Mouse (Mus musculus): Measurements from ENCODE around the gene Dpf3. TPM values are rescaled to one million over a fixed set of nuclear protein-coding genes. Genes with fewer than 3 reads are reported as not detected.

Gene Dpf3
- polyA plus RNA-seq, 1 experiment from 2014 or later = 7.8 TPM

GRCm38 (mm10) chr12:83232916-83233315 lies 254.6 kb downstream of the Dpf3 start:
- 54% methylated on average over 5 of the region's 5 CpGs for WGBS
- ATAC-seq (replicated peaks; ENCODE audit: low FRiP score, low read depth) (no peak), DNase-seq (ENCODE audit: low spot score) (no peak)
- Histone ChIP-seq H3K4me2 (ENCODE audit: low read length) (no peak overlapping the region), H3K4me3 (replicated peaks; ENCODE audit: low read depth, low read length) (no peak overlapping the region), H3K4me1 (replicated peaks; ENCODE audit: insufficient read depth, low read length) (no peaks in the 10 kb centered on the region), H3K9me3 (replicated peaks; ENCODE audit: low read length) (no peaks in the 10 kb centered on the region), H3K27me3 (ENCODE audit: insufficient read depth, low read length) (no peaks in the 10 kb centered on the region), H3K9ac (ENCODE audit: low read depth, low read length) (no peak overlapping the region), H3K27ac (no peak overlapping the region), H3K36me3 (ENCODE audit: insufficient read depth, low read length) (no peaks in the 10 kb centered on the region)
- TF ChIP-seq CTCF (IDR thresholded peaks at IDR 0.05; ENCODE audit: low read depth) = no peak

DNA sequence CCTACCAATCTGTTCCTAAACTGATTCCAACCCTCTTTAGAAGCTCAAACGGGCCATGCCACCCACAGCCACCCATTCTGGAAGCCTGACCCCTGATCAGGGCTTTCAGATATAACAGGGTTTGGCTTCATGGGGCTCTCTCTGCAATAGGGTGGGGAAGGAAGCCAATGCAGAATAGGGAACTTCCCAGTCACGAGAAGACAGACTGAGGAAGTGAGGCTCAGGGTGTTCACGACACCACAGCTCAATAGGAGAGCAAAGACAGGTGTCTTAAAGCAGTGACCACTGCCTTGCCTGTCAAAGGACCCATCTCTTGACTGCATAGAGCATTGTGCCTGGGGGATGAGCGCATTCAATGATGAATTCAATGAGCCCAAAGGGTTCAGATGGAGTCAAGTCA lies 256.3 kb downstream of the Dpf3 start:
- H3K9me3 ChIP-seq (replicated peaks; ENCODE audit: low read length) = no peaks in the 10 kb centered on the region
- no peaks in the 10 kb centered on the region for H3K4me1 ChIP-seq (replicated peaks; ENCODE audit: insufficient read depth, low read length)
- DNase-seq (ENCODE audit: low spot score) (no peak), ATAC-seq (replicated peaks; ENCODE audit: low FRiP score, low read depth) (no peak)
- no peaks in the 10 kb centered on the region for H3K36me3 ChIP-seq (ENCODE audit: insufficient read depth, low read length)
- WGBS = 82% methylated on average over 4 of the region's 4 CpGs
- no peak for TF ChIP-seq CTCF (IDR thresholded peaks at IDR 0.05; ENCODE audit: low read depth)
- H3K4me2 ChIP-seq (ENCODE audit: low read length) = no peak overlapping the region
- H3K4me3 ChIP-seq (replicated peaks; ENCODE audit: low read depth, low read length) = no peak overlapping the region
- H3K27ac ChIP-seq = no peak overlapping the region
- no peaks in the 10 kb centered on the region for H3K27me3 ChIP-seq (ENCODE audit: insufficient read depth, low read length)
- H3K9ac ChIP-seq (ENCODE audit: low read depth, low read length) = no peak overlapping the region

- Histone ChIP-seq H3K27ac (no peak overlapping the region), H3K4me2 (ENCODE audit: low read length) (no peak overlapping the region), H3K4me1 (replicated peaks; ENCODE audit: insufficient read depth, low read length) (no peaks in the 10 kb centered on the region), H3K9ac (ENCODE audit: low read depth, low read length) (no peak overlapping the region), H3K27me3 (ENCODE audit: insufficient read depth, low read length) (no peaks in the 10 kb centered on the region), H3K36me3 (ENCODE audit: insufficient read depth, low read length) (no peaks in the 10 kb centered on the region), H3K4me3 (replicated peaks; ENCODE audit: low read depth, low read length) (no peak overlapping the region), H3K9me3 (replicated peaks; ENCODE audit: low read length) (no peaks in the 10 kb centered on the region)
- DNase-seq (ENCODE audit: low spot score) (no peak), ATAC-seq (replicated peaks; ENCODE audit: low FRiP score, low read depth) (no peak)
- WGBS = 79% methylated on average over 6 of the region's 6 CpGs
- TF ChIP-seq CTCF (IDR thresholded peaks at IDR 0.05; ENCODE audit: low read depth) = no peak
Measured at GRCm38 (mm10) chr12:83229683-83230082, 257.8 kb downstream of the Dpf3 start.

GRCm38 (mm10) chr12:83227014-83227413 lies 260.5 kb downstream of the Dpf3 start:
- WGBS = 72% methylated on average over 4 of the region's 4 CpGs

DNA sequence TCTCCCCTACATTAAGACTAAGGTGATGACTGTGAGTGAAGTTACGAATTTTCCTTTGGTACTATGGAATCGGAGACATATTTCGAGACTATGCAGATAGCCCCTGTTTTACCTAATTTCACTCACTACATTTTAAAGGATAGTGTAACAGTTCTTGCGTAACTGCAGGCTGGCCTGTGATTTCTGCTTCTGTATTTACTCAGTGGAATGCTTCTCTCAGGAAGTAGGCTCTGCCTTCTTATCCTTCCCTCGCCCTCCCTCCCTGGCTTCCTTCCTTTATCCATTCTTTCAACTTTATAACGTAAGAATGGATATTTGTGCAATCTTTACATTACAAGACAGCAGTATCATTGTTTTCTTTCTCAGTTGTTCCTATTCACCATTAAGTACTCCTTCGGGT lies 266.6 kb downstream of the Dpf3 start:
- WGBS = 74% methylated on average over 7 of the region's 7 CpGs
- ATAC-seq (replicated peaks; ENCODE audit: low FRiP score, low read depth) = no peak

More at GRCm38 (mm10) chr12:83227014-83227413, 260.5 kb downstream of the Dpf3 start:
- Histone ChIP-seq H3K9me3 (replicated peaks; ENCODE audit: low read length) (no peaks in the 10 kb centered on the region), H3K9ac (ENCODE audit: low read depth, low read length) (no peak overlapping the region), H3K4me3 (replicated peaks; ENCODE audit: low read depth, low read length) (no peak overlapping the region), H3K27ac (no peak overlapping the region), H3K27me3 (ENCODE audit: insufficient read depth, low read length) (no peaks in the 10 kb centered on the region), H3K36me3 (ENCODE audit: insufficient read depth, low read length) (no peaks in the 10 kb centered on the region), H3K4me1 (replicated peaks; ENCODE audit: insufficient read depth, low read length) (no peaks in the 10 kb centered on the region), H3K4me2 (ENCODE audit: low read length) (no peak overlapping the region)
- DNase-seq (ENCODE audit: low spot score) = no peak
- TF ChIP-seq CTCF (IDR thresholded peaks at IDR 0.05; ENCODE audit: low read depth) = no peak
- ATAC-seq (replicated peaks; ENCODE audit: low FRiP score, low read depth) = no peak

DNA sequence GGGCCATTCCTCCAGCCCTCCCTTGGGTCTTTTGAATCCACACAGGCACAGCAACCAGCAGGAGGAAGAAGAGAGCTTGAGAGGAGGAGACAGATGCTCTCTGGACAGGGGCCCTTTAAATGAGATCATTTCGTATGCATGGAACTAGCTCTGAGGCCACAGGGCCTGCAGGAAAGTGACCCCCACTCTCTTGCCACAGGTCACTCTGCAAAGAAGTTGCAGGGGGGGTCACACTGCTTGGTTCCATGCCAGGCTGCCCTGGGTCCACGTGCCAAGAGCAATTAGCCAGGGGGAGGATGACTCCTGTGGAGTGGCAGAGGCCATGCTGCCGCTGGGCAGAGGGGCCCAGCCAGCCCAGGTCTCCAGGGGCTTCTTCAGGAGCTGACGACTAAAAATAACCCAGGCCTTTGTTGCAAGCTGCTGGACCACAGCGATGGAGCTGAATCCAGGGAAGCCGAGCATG lies 273.6 kb downstream of the Dpf3 start:
- 21% methylated on average over 6 of the region's 6 CpGs for whole genome bisulfite sequencing
- Histone ChIP-seq H3K4me2 (ENCODE audit: low read length) (no peak overlapping the region), H3K36me3 (ENCODE audit: insufficient read depth, low read length) (no peaks in the 10 kb centered on the region), H3K4me3 (replicated peaks; ENCODE audit: low read depth, low read length) (no peak overlapping the region), H3K9ac (ENCODE audit: low read depth, low read length) (no peak overlapping the region), H3K4me1 (replicated peaks; ENCODE audit: insufficient read depth, low read length) (peaks cover 14% of the 10 kb centered on the region), H3K27me3 (ENCODE audit: insufficient read depth, low read length) (no peaks in the 10 kb centered on the region), H3K9me3 (replicated peaks; ENCODE audit: low read length) (no peaks in the 10 kb centered on the region), H3K27ac (no peak overlapping the region)
- peak; percentile 56; the same call in 1 of the 2 replicates for TF ChIP-seq CTCF (IDR thresholded peaks at IDR 0.05; ENCODE audit: low read depth)
- ATAC-seq (replicated peaks; ENCODE audit: low FRiP score, low read depth) (0 out of 2 replicates have a peak, but pooled peaks have one; percentile 17), DNase-seq (ENCODE audit: low spot score) (peak; percentile 73)

More for the DNA sequence above, 266.6 kb downstream of the Dpf3 start:
- no peak overlapping the region for H3K9ac ChIP-seq (ENCODE audit: low read depth, low read length)
- H3K4me2 ChIP-seq (ENCODE audit: low read length) = no peak overlapping the region
- no peaks in the 10 kb centered on the region for H3K4me1 ChIP-seq (replicated peaks; ENCODE audit: insufficient read depth, low read length)
- no peak overlapping the region for H3K27ac ChIP-seq
- H3K27me3 ChIP-seq (ENCODE audit: insufficient read depth, low read length) = no peaks in the 10 kb centered on the region
- TF ChIP-seq CTCF (IDR thresholded peaks at IDR 0.05; ENCODE audit: low read depth) = no peak
- no peaks in the 10 kb centered on the region for H3K9me3 ChIP-seq (replicated peaks; ENCODE audit: low read length)
- no peak overlapping the region for H3K4me3 ChIP-seq (replicated peaks; ENCODE audit: low read depth, low read length)
- no peaks in the 10 kb centered on the region for H3K36me3 ChIP-seq (ENCODE audit: insufficient read depth, low read length)
- DNase-seq (ENCODE audit: low spot score) = no peak

DNA sequence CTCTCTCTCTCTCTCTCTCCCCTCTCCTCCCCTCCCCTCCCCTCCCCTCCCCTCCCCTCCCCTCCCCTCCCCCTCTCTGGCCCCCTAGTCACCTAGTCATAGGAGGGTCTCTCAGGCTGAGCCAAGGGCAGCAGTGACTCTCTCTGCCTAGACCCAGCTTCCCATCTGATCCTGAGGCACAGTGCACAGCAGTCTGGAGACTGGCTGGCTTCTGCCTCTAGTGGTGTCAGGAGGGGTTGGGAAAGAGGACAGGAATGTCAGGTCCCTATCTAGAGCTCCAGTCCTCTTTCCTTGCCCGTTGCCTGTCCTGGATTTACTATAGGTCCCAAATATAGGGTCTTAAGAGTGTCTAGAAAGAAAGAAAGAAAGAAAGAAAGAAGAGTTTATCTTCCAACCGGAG lies 275.5 kb downstream of the Dpf3 start:
- no peak for DNase-seq (ENCODE audit: low spot score)

More for the DNA sequence above, 275.5 kb downstream of the Dpf3 start:
- TF ChIP-seq CTCF (IDR thresholded peaks at IDR 0.05; ENCODE audit: low read depth) = peak; percentile 11; the same call in 1 of the 2 replicates
- Histone ChIP-seq H3K36me3 (ENCODE audit: insufficient read depth, low read length) (no peaks in the 10 kb centered on the region), H3K27me3 (ENCODE audit: insufficient read depth, low read length) (no peaks in the 10 kb centered on the region), H3K4me1 (replicated peaks; ENCODE audit: insufficient read depth, low read length) (peaks cover 14% of the 10 kb centered on the region), H3K9me3 (replicated peaks; ENCODE audit: low read length) (no peaks in the 10 kb centered on the region), H3K27ac (no peak overlapping the region), H3K4me3 (replicated peaks; ENCODE audit: low read depth, low read length) (no peak overlapping the region), H3K9ac (ENCODE audit: low read depth, low read length) (no peak overlapping the region), H3K4me2 (ENCODE audit: low read length) (no peak overlapping the region)
- no peak for ATAC-seq (replicated peaks; ENCODE audit: low FRiP score, low read depth)
- WGBS = 77% methylated on average over 2 of the region's 2 CpGs
